Mouse (Mus musculus) brown adipose tissue, adult 24 weeks (tissue): ENCODE data around the gene Moap1. TPM values are rescaled to one million over a fixed set of nuclear protein-coding genes. Genes with fewer than 3 reads are reported as not detected.

Source experiments
- H3K27ac ChIP-seq: fragments of 200-500 bp; replicated peaks from 2 replicates; pipeline ENCODE4 v1.5.1; 2012; ENCODE audit warnings: low read depth, mild to moderate bottlenecking, low read length
- H3K4me1 ChIP-seq: fragments of 200-500 bp; 2 replicates; pipeline ENCODE4 v1.6.1; 2012; ENCODE audit warnings: low read length, mixed read lengths; ENCODE audit not compliant: control insufficient read depth, insufficient read depth, insufficient read length
- H3K4me3 ChIP-seq: fragments of 200-500 bp; 2 replicates; pipeline ENCODE4 v1.5.1; 2012; ENCODE audit warnings: low read depth, mild to moderate bottlenecking, low read length, moderate library complexity; ENCODE audit not compliant: insufficient read depth
- polyA plus RNA-seq: library from polyadenylated mRNA; stranded (reverse); fragments of >200 nt; gene quantifications from 2 replicates; pipeline ENCODE4 v1.2.4, GENCODE M21; 2012; ENCODE audit not compliant: missing spikeins, insufficient read depth, insufficient read length

The Moap1 gene
- polyA plus RNA-seq: 1.6 and 2.3 TPM in 2 replicates

DNA sequence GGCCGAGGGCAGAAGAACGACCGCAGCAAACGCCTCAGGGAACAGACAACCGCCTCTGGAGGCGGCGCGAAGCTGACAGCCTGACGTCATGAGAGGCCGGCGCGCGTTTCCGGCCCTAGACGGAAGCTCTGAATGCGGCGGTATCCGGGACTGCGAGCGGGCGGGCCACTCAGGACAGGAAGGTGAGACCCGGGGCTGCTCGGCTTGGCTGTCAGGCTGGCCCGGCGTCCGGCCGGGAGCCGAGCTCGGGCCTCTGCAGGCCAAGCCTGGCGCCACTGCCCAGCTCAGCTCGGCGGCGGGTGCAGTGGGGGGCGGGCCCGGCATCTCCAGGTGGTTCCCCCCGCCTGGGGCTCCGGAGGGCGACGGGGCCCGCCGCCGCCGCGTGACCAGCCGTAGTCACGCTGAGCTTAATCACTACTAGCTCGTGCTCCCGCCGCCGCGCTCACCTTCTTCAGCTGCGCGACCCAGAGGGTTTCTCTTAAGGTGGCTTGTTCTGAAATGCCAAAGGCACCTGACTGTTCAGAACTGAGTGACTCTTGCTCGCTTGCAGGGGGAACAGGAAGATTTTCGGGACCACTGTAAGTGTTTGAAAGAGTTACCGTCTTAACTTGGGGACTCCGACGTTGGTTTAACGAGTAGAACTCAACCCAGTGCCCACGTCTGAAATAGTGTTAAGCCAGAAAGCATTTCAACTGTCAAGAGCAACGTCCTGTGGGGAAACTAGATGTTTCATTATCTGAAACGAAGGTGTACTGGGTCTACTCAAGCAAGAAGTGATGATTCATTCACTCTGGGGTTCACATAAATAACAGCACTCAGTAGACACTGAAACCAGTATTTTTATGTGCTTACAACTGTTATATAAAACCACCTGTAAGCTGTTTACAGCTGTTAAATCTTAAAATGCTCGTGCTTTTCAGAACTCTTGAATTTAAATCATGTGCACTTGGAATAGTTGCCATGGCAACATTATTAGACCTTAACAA is at the start of gene Moap1, which contains the start of gene Tmem251:
TSS of gene Moap1 (minus strand) at position 73 of the 986 bp plus-strand sequence.
TSS of gene Tmem251 (plus strand) at position 174 of the 986 bp plus-strand sequence.
- Histone ChIP-seq H3K27ac (peak within 1 kb of the TSS; percentile 85), H3K4me3 (peak within 1 kb of the TSS; percentile 93), H3K4me1 (peaks cover 7% of the 10 kb centered on the region; the same call in 1 of the 2 replicates)

DNA sequence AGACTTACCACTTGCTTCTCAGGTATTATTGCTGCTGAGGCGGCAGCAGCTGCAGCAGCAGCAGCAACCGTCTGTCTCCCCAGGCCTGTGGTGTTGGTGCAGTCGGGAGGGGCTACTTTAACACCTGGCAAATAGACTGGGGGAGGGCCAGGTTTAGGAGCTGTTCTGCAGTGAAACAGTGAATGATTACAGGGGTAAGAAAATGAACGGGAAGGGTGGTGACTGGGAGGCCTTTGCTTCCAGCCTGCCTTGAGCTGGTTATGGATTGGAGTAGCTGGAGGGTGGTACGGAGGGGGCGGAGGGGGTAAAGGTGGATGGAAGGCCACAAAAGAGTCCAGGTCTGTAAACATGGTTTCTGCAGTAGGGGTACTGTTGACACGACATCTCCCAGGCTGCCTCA is 44.5 kb upstream of the Moap1 start:
- no peak overlapping the region for H3K4me3 ChIP-seq

DNA sequence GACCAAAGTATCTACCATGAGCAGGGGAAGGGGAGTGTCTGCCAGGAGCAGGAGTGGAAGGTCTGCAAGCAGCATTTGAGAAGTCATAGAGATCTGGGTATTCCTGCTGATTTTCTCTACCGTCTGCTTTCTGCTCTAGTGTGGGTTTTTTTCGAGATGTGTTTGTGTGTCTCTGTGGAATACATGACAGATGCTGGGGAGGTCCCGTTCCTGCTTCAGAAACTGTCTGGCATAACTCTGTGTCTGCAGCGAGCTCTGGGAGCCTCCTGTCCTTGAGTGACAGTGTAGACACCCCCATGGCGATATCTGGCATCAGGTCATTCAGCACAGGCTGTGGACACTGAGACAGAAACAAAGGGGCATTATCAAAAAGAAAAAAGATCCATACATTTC is 42.1 kb upstream of the Moap1 start:
- H3K27ac ChIP-seq: no peak overlapping the region
- no peak overlapping the region for H3K4me3 ChIP-seq
- H3K4me1 ChIP-seq: no peaks in the 10 kb centered on the region

More for the DNA sequence above, 44.5 kb upstream of the Moap1 start:
- H3K27ac ChIP-seq: no peak overlapping the region
- no peaks in the 10 kb centered on the region for H3K4me1 ChIP-seq

DNA sequence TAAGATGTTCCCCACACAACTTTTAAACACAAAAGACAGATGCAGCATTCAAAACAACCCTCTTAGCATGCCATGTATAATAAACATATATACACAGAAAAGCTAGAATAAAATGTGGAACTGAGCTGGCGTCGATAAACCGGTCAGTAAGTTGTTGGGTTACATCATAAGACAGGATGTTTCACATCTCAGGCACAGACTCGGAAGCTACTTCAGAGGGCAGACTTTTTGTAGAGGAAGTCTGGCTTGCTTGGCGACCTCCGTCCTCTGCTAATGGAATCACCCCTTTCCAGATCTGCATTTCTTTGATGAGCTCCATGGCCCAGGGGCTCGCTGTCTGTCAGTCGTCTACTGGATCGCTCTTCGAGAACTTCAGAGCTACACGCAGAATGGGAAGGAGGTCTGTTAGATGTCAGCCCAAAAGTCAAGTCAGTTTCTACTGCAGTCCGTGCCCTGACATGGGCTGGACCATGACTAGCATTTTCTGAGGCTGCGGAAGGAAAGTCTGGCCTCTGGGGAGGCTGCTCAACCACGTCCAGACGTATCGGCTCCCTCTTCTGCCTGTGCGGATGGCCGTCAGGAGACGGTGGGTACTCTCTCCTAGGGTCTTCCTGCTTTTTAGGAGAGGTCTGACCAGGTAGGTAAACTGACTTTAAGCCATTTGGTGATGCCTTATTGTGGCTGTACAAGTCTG is 41.6 kb upstream of the Moap1 start:
- Histone ChIP-seq H3K4me3 (no peak overlapping the region), H3K4me1 (no peaks in the 10 kb centered on the region), H3K27ac (no peak overlapping the region)

DNA sequence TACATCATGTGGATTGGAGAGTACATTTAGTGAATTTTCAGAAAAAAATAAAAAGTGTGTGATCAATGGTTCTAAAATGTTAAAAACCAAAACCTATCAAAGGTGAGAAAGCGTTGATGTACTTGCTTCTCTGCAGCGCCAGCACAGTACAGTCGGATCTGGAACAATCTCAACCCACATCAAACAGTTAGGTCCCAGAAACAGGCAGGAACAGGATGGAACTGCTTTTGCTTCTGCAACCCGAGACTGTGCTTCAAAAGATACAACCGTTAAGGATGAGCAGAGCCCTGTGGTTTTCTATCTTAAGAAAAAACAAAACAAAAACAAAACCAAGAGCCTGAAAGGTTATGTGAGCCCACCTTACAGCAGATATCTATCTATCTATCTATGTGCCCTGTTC is 39.4 kb upstream of the Moap1 start:
- Histone ChIP-seq H3K4me1 (no peaks in the 10 kb centered on the region), H3K27ac (no peak overlapping the region), H3K4me3 (no peak overlapping the region)

DNA sequence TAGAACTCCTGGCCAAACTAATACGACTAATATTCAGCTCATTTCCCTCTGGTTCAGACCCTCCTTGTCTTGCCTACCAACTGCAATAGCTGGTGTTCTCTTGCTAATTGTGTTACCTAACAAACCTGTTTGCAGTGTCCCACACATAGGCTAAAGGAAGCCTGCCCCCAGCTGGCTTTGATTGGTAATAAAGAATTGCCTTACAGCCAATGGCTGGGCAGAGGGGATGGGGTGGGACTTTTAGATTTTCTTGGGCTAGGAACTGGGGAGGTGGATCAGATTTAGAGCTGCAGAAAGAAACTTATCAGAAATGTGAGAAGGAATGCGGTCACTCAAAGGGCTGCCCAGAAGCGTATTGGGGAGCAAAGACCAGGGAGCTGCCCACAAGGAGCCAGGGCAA is 36.0 kb upstream of the Moap1 start:
- Histone ChIP-seq H3K27ac (no peak overlapping the region), H3K4me3 (no peak overlapping the region), H3K4me1 (no peaks in the 10 kb centered on the region)

DNA sequence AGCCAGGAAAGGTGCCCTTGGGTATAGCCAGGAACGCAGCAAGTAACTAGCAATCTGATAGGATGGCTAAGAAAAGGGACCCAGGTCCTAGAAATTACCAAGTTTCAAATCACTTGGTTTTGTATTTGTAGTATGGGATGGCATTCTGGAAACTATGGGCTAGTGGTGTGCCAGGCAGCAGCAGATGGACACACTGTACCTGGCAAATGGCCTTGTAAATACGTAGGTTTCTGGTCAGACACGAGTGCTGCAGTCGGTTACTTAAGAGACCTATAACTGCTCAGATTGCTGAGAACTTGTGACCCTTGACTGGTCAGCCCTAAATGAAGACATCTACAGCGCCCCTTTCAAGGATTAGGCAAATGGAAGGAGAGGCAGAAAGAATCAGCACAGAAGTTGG is 34.7 kb upstream of the Moap1 start:
- H3K4me3 ChIP-seq: no peak overlapping the region
- no peaks in the 10 kb centered on the region for H3K4me1 ChIP-seq
- no peak overlapping the region for H3K27ac ChIP-seq

DNA sequence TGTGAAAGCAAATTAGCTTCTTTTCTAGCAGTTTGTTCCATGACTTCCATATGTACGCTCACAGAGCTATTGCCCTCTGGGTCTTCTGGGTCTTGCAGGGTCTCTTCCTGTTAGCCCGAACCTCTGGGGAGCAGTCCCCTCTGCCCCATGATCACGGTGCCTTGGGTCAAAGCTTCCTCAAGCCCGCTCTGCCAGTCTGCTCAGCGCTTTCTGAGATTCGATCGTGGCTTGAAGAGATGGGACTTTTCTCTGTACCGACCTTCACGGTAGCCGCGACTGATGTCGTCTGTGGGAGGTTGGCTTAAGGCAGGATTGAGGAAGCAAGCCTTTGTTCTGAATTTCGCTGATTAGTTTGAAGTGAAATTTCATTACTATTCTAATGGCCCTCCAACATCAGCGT is 32.6 kb upstream of the Moap1 start:
- H3K4me3 ChIP-seq: no peak overlapping the region
- H3K4me1 ChIP-seq: no peaks in the 10 kb centered on the region
- no peak overlapping the region for H3K27ac ChIP-seq

DNA sequence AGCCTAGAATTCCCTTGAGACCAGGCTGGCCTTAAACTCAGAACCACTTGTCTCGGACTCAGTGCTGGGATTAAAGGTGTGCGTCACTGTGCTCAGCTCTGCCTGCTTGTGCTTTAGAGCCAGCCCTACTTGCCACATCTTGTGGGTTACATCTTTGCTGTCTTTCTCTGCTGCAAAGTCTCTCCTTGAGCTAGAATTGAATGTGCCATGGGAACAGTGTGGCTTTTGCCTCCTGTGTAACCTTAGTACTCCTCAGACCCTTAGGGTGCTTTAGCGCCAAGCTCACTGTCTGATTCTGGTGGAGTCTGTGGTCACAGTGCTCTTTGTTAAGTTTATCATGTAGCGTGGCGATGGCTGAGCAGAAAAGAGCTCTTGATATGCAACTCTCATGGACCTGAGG is 29.2 kb upstream of the Moap1 start:
- Histone ChIP-seq H3K4me3 (no peak overlapping the region), H3K4me1 (no peaks in the 10 kb centered on the region), H3K27ac (no peak overlapping the region)

DNA sequence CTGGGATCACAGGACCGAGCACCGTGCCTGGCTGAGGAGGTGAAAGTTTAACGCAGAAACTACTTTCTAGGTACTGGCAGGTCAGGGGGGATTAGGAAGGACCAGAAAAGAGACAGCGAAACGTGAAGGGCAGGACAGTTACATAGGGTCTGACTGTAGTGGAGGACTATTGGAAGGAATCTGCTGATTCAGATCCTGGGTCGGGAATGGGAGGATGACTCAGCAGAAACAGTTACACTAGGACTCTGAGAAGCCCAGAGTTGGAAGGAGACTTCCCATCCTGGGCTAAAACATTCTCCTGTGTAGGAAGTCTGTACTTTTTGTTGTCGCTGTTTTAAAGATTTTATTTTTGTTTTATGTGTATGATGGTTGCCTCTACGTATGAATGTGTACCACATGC is 28.1 kb upstream of the Moap1 start:
- Histone ChIP-seq H3K4me3 (no peak overlapping the region), H3K27ac (no peak overlapping the region), H3K4me1 (no peaks in the 10 kb centered on the region)

DNA sequence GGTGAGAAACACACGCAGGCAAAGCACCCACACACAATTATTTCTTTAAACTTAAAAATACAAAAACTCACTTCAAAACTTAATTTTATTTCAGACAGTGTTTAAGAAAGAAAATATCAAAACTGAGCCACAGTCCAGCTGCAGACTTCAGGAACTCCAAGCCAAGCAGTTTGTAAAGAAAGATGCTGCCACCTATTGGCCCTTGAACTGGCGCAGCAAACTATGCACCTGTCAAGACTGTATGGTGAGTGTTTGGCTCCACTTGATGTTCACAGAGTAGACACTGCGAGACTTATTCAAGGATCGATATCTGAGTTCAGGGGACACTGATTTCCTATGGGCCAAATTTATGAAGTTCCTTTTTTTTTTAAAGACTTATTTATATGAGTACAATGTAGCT is 25.5 kb upstream of the Moap1 start:
- no peak overlapping the region for H3K4me3 ChIP-seq
- no peak overlapping the region for H3K27ac ChIP-seq
- H3K4me1 ChIP-seq: no peaks in the 10 kb centered on the region

DNA sequence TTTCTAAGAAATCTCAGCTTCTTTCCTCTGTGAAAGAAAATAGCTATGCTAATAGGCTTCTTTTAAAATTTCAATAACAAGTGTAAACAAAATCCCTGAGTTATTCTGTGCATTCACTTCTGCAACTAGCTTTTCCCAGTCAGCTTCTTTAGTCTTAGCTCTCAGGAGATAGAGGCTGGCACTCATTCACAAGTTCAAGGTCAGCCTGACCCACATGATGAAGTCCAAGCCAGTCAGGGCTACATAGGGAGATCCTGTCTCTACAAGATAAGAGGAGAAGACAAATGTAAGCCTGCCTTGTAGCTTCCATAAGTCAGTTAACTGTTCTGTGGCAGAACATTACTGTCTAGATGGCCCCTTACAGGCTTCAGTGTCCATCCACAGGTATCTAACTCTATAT is 20.2 kb upstream of the Moap1 start:
- Histone ChIP-seq H3K4me3 (no peak overlapping the region), H3K27ac (no peak overlapping the region), H3K4me1 (peaks cover 3% of the 10 kb centered on the region; the same call in 1 of the 2 replicates)

DNA sequence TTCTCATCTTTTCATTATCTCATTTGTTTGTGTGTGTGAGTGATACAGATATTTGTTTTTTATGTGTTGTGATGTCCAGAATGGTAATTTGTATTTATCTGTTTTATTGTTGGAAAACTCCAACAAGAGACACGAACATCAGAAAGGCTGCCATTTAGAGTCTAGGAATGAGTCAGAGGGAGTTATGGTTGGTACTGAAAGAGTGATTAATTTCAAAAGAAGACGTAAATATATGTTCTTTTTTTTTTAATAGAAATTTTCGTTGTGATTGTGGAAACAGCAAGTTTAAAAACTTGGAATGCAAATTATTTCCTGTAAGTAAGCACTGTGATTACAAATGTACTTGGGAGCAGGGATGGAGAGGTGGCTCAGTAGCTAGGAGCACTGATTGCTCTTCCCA is 18.2 kb upstream of the Moap1 start:
- Histone ChIP-seq H3K4me3 (no peak overlapping the region), H3K27ac (no peak overlapping the region), H3K4me1 (peaks cover 4% of the 10 kb centered on the region; the same call in 1 of the 2 replicates)

DNA sequence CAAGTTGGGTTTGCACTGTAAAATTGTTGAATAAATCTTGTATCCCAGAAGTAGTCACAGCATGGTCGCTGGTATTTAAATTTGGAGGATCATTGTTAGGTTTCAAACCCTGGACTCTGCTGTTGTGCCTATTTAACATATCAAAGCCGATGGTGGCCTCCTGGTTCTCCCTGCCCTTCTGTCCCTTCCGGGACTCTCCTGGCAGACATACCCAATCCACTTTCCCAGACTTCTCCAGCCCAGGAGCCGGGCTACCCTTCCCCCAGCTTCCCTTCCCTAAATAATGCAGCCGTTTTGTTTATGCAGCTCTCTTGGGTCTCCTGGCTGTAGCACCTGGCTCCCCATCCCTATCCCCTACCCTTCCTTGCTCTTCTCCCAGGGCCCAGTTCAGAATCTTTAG is 15.5 kb upstream of the Moap1 start:
- Histone ChIP-seq H3K27ac (peak overlapping the region; percentile 80), H3K4me1 (peaks cover 6% of the 10 kb centered on the region; the same call in 1 of the 2 replicates), H3K4me3 (peak overlapping the region; percentile 98)

DNA sequence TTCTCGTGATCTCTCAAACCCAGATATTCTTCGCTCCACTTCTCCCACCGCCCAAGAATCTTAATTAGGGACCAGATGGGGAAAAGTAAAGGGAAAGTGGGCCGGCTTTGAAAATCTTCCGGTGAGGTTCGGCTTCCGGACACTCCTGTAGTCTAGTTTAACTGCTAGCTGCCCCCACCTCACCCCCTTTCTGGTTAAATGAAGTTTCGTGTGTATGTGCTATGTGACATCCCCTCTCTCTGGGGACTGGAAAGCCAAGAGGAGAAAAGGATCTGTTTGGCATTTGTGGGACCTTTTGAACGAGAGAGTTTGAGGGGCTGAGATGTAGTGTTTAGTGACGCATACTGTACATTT is 14.9 kb upstream of the Moap1 start, which contains the start of gene Gm20604:
TSS of gene Gm20604 (minus strand) at position 270 of the 354 bp plus-strand sequence.
- Histone ChIP-seq H3K4me3 (peak within 1 kb of the TSS; percentile 98), H3K27ac (peak within 1 kb of the TSS; percentile 86), H3K4me1 (peaks cover 6% of the 10 kb centered on the region; the same call in 1 of the 2 replicates)
